34 mouse cellular contexts compared by ENCODE assay signal in genomic region chr14:31879456-31879855, GRCm38 (mm10). TPM values are rescaled to one million over a fixed set of nuclear protein-coding genes. Genes with fewer than 3 reads are reported as not detected.
A peak's percentile ranks its signal among the peaks of the same experiment; 100 is the strongest.
DNase-seq lines count a peak whose midpoint lies in the region; ATAC-seq lines count a peak whose summit lies in the region.
"Had no signal": no experiment of that assay in that cellular context is flagged by ENCODE, and none has a peak within 500 bp of the region (broad histone marks: within the 10 kb centered on the region; RNA-seq: fewer than 3 reads in every experiment).

No protein-coding gene starts in this region.

- H3K4me2 ChIP-seq in heart, embryonic 13.5 days = no peak overlapping the region
- H3K4me2 ChIP-seq: embryonic facial prominence, embryonic 12.5 days; forebrain, embryonic 15.5 days; hindbrain, embryonic 13.5 days; limb, embryonic 13.5 days; lung, embryonic 14.5 days; midbrain, embryonic 12.5 days; neural tube, embryonic 12.5 days; stomach, embryonic 15.5 days had no signal

- no peak overlapping the region for H3K4me3 ChIP-seq in heart, embryonic 13.5 days
- no peak overlapping the region for H3K4me3 ChIP-seq in forebrain, embryonic 10.5 days
- H3K4me3 ChIP-seq: embryonic facial prominence, embryonic 12.5 days; forebrain, embryonic 15.5 days; gastrocnemius, adult 2 months; heart, adult 2 months; hindbrain, embryonic 13.5 days; limb, embryonic 13.5 days; megakaryocyte, embryonic 14.5 days; midbrain, embryonic 12.5 days; myocyte; neural tube, embryonic 12.5 days; stomach, embryonic 15.5 days had no signal

- no peaks in the 10 kb centered on the region for H3K9me3 ChIP-seq in heart, embryonic 13.5 days
- no peaks in the 10 kb centered on the region for H3K9me3 ChIP-seq in forebrain, embryonic 10.5 days
- H3K9me3 ChIP-seq: embryonic facial prominence, embryonic 12.5 days; forebrain, embryonic 15.5 days; hindbrain, embryonic 13.5 days; limb, embryonic 13.5 days; midbrain, embryonic 12.5 days; neural tube, embryonic 12.5 days; stomach, embryonic 15.5 days had no signal

- WGBS in heart, embryonic 13.5 days = 67% methylated on average over 6 of the region's 6 CpGs
- 90% methylated on average over 6 of the region's 6 CpGs for WGBS in forebrain, embryonic 10.5 days

- H3K36me3 ChIP-seq in heart, embryonic 13.5 days = no peaks in the 10 kb centered on the region
- H3K36me3 ChIP-seq in forebrain, embryonic 10.5 days (replicated peaks) = no peaks in the 10 kb centered on the region
- H3K36me3 ChIP-seq: embryonic facial prominence, embryonic 12.5 days; forebrain, embryonic 15.5 days; hindbrain, embryonic 13.5 days; limb, embryonic 13.5 days; midbrain, embryonic 12.5 days; neural tube, embryonic 12.5 days; stomach, embryonic 15.5 days had no signal

- DNase-seq in heart, postnatal 36 days = no peak
- peak; percentile 8 for DNase-seq in ovary, adult 18-20 months (ENCODE audit: low spot score)
- DNase-seq in ovary, postnatal 10 days (ENCODE audit: low spot score) = no peak
- peak; percentile 49 for DNase-seq in adrenal gland, postnatal 14 days
- DNase-seq in cerebellum, adult 8-10 months = no peak
- no peak for DNase-seq in forebrain, embryonic 10.5 days (ENCODE audit: extremely low spot score, low spot score)
- DNase-seq: cerebellum, adult 11 months; cerebellum, adult 9-11 months; embryo, embryonic 11 days; gastrocnemius, adult 2 months; gastrocnemius, postnatal 36 days; heart, adult 2 months; heart, postnatal 4 days; kidney, adult 8-10 months; kidney, postnatal 4 days; lung, embryonic 14.5 days; lung, postnatal 36 days; right cerebral cortex, postnatal 25 days; thymus, adult 2 months; thymus, postnatal 36 days had no signal

- H3K4me1 ChIP-seq in heart, embryonic 13.5 days = peaks cover 12% of the 10 kb centered on the region
- no peaks in the 10 kb centered on the region for H3K4me1 ChIP-seq in forebrain, embryonic 10.5 days
- H3K4me1 ChIP-seq: embryonic facial prominence, embryonic 12.5 days; forebrain, embryonic 15.5 days; hindbrain, embryonic 13.5 days; limb, embryonic 13.5 days; megakaryocyte, embryonic 14.5 days; midbrain, embryonic 12.5 days; neural tube, embryonic 12.5 days; stomach, embryonic 15.5 days had no signal

- H3K27me3 ChIP-seq in heart, embryonic 13.5 days (replicated peaks) = no peaks in the 10 kb centered on the region
- no peaks in the 10 kb centered on the region for H3K27me3 ChIP-seq in forebrain, embryonic 10.5 days (ENCODE audit: poor library complexity, severe bottlenecking)
- H3K27me3 ChIP-seq: embryonic facial prominence, embryonic 12.5 days; forebrain, embryonic 15.5 days; hindbrain, embryonic 13.5 days; limb, embryonic 13.5 days; midbrain, embryonic 12.5 days; neural tube, embryonic 12.5 days; stomach, embryonic 15.5 days had no signal

- 0 out of 2 replicates have a peak overlapping the region, but pooled peaks have one; percentile 12 for H3K27ac ChIP-seq in heart, embryonic 13.5 days (replicated peaks)
- H3K27ac ChIP-seq in forebrain, embryonic 10.5 days = no peak overlapping the region
- H3K27ac ChIP-seq: embryonic facial prominence, embryonic 12.5 days; forebrain, embryonic 15.5 days; gastrocnemius, adult 2 months; heart, adult 2 months; hindbrain, embryonic 13.5 days; kidney, postnatal 0 days; limb, embryonic 13.5 days; liver, embryonic 14.5 days; midbrain, embryonic 12.5 days; neural tube, embryonic 12.5 days; stomach, embryonic 15.5 days had no signal

- H3K9ac ChIP-seq in heart, embryonic 13.5 days = no peak overlapping the region
- H3K9ac ChIP-seq: embryonic facial prominence, embryonic 12.5 days; forebrain, embryonic 15.5 days; hindbrain, embryonic 13.5 days; limb, embryonic 13.5 days; liver, embryonic 14.5 days; lung, embryonic 14.5 days; midbrain, embryonic 12.5 days; neural tube, embryonic 12.5 days; stomach, embryonic 15.5 days had no signal

- intact Hi-C loops in heart, postnatal 36 days (cut with DNase I) = no loop called here

- ATAC-seq in heart, embryonic 13.5 days (ENCODE audit: extremely low read depth, insufficient number of reproducible peaks, low FRiP score, low TSS enrichment) = no peak
- ATAC-seq: CD4-positive, CD25-positive, alpha-beta regulatory T cell, adult 4 months; forebrain, embryonic 15.5 days; intestine, embryonic 16.5 days had no signal

RNA-seq across cellular contexts. Expression of gene Ankrd28, which starts 49.0 kb away (rescaled TPM):
- polyA plus RNA-seq in heart, embryonic 13.5 days (2015; fragmentation: Nextera tagmentation; extraction: Ambion mirVana) = 4.8 and 4.9 TPM in 2 replicates
- total RNA-seq in heart, postnatal 36 days (2021) = 10 to 100 TPM; 23.3 to 28.3 TPM
- total RNA-seq in adrenal gland, postnatal 14 days (2021) = 25.1 and 26.0 TPM in 2 replicates
- 13.3 and 14.1 TPM in 2 replicates for polyA plus RNA-seq in forebrain, embryonic 10.5 days (2016; fragmentation: Nextera tagmentation; extraction: Ambion mirVana)

Comparison
In these comparisons a context has a peak if more than half of its experiments do, and no peak if none do; other contexts are left out.
1. DNase-seq: peak in ovary, adult 18-20 months (single experiment) and adrenal gland, postnatal 14 days (single experiment); none in heart, postnatal 36 days (0 of 2), ovary, postnatal 10 days (single experiment), cerebellum, adult 8-10 months (single experiment) and forebrain, embryonic 10.5 days (single experiment).